Mouse (Mus musculus) erythroblast, embryonic 14.5 days (primary cell): Measurements from ENCODE around the gene Slc22a23.
A peak's percentile ranks its signal among the peaks of the same experiment; 100 is the strongest.

Experiments used
- GATA1 ChIP-seq: IDR thresholded peaks from 2 replicates; pipeline ENCODE4 v1.6.1; 2012; ENCODE audit warnings: low read length, inconsistent platforms, mixed read lengths
- TAL1 ChIP-seq: IDR thresholded peaks from 3 replicates; pipeline ENCODE4 v1.6.1; 2012; ENCODE audit warnings: low read length, inconsistent platforms, mixed read lengths

DNA sequence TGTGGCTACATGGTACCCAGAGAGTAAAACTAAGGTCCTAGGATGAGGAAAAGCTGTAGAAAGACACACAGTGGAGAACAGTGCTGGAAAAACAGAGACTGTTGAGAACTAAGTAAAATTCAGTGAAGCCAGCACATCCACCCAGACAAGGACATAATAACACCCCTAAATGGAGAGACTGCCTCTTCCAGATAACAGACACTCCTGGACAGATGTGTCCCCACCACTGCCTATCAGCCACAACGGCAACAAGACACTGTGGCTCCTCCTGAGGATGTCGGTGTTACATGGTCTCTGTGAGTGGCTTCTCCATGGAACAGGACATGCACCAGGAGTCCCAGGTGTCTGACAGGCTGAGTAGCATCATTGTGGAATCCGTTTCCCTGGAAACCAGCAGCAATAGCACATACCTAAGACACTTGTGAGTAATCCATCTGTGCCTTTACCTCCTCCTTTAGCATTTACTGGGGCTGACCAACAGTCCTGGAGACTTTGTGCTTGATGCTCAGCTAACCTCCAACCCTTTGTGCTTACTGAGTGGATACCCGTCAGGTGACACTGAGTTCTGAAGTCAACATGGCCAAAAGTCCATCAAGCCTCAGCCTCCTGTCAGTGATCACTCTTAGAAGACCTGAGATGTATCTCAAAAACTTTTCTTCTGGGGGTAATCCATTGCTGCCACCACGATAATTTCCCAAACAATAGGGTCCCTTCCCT is 73.9 kb downstream of the Slc22a23 start:
- TF ChIP-seq TAL1 (peak; percentile 64), GATA1 (peak; percentile 50)
